Comparison of ENCODE assay signal across 9 mouse cellular contexts in genomic region chr7:112428158-112428535, GRCm38 (mm10). TPM values are rescaled to one million over a fixed set of nuclear protein-coding genes. Genes with fewer than 3 reads are reported as not detected.
DNase-seq lines count a peak whose midpoint lies in the region; ATAC-seq and TF ChIP-seq lines count a peak whose summit lies in the region.
"Had no signal": no experiment of that assay in that cellular context is flagged by ENCODE, and none has a peak within 500 bp of the region (broad histone marks: within the 10 kb centered on the region; RNA-seq: fewer than 3 reads in every experiment).

No protein-coding gene starts in this region.

- ATAC-seq in cerebellum, adult (ENCODE audit: insufficient number of reproducible peaks, low FRiP score, low TSS enrichment), result peak; percentile 88
- peak; percentile 90 for ATAC-seq in forebrain, embryonic 15.5 days (replicated peaks)
- peak; percentile 94 for ATAC-seq in heart, postnatal 0 days (ENCODE audit: insufficient read depth, low read depth)
- peak; percentile 44; the same call in 1 of the 2 replicates for ATAC-seq in liver, embryonic 15.5 days (ENCODE audit: insufficient read depth)
- ATAC-seq in neutrophil, adult 5-6 weeks (ENCODE audit: extremely low read depth, insufficient number of reproducible peaks, low FRiP score, poor library complexity, severe bottlenecking), result 0 out of 2 replicates have a peak, but pooled peaks have one; percentile 9

- no peaks in the 10 kb centered on the region for H3K27me3 ChIP-seq in C2C12 (ENCODE audit: control insufficient read depth, insufficient read depth, insufficient read length)
- no peaks in the 10 kb centered on the region for H3K27me3 ChIP-seq in forebrain, embryonic 15.5 days
- H3K27me3 ChIP-seq in heart, postnatal 0 days (ENCODE audit: control insufficient read depth, insufficient read depth, low read length), result no peaks in the 10 kb centered on the region
- peaks cover 24% of the 10 kb centered on the region for H3K27me3 ChIP-seq in liver, embryonic 15.5 days

- peak overlapping the region; percentile 59 for H3K4me3 ChIP-seq in C2C12 (ENCODE audit: insufficient read depth, poor library complexity, severe bottlenecking)
- peak overlapping the region; percentile 55 for H3K4me3 ChIP-seq in forebrain, embryonic 15.5 days
- H3K4me3 ChIP-seq in heart, postnatal 0 days (ENCODE audit: low read depth, low read length), result peak overlapping the region; percentile 72
- peak overlapping the region; percentile 57 for H3K4me3 ChIP-seq in liver, embryonic 15.5 days (replicated peaks)

- no peak for TF ChIP-seq CTCF in C2C12 (IDR thresholded peaks at IDR 0.05; ENCODE audit: control insufficient read depth, insufficient read depth, insufficient read length)
- TF ChIP-seq CTCF in heart, postnatal 0 days (IDR thresholded peaks at IDR 0.05; ENCODE audit: low read depth), result no peak

- H3K4me1 ChIP-seq in forebrain, embryonic 15.5 days, result peaks cover 11% of the 10 kb centered on the region
- peaks cover 13% of the 10 kb centered on the region for H3K4me1 ChIP-seq in heart, postnatal 0 days (ENCODE audit: control insufficient read depth, insufficient read depth)
- no peaks in the 10 kb centered on the region for H3K4me1 ChIP-seq in liver, embryonic 15.5 days (replicated peaks)

- H3K27ac ChIP-seq in forebrain, embryonic 15.5 days (replicated peaks), result peak overlapping the region; percentile 62
- H3K27ac ChIP-seq in heart, postnatal 0 days (ENCODE audit: low read depth), result peak overlapping the region; percentile 98
- peak overlapping the region; percentile 61; the same call in 1 of the 2 replicates for H3K27ac ChIP-seq in liver, embryonic 15.5 days (replicated peaks)

- no peaks in the 10 kb centered on the region for H3K9me3 ChIP-seq in forebrain, embryonic 15.5 days
- H3K9me3 ChIP-seq in heart, postnatal 0 days (replicated peaks; ENCODE audit: control insufficient read depth, low read length), result no peaks in the 10 kb centered on the region
- no peaks in the 10 kb centered on the region for H3K9me3 ChIP-seq in liver, embryonic 15.5 days (replicated peaks)

- H3K79me3 ChIP-seq in C2C12 (ENCODE audit: low read depth), result peaks cover 14% of the 10 kb centered on the region

- H3K79me2 ChIP-seq in C2C12 (ENCODE audit: control insufficient read depth, insufficient read depth), result peaks cover 22% of the 10 kb centered on the region

- H3K4me2 ChIP-seq in forebrain, embryonic 15.5 days (replicated peaks), result peak overlapping the region; percentile 85
- H3K4me2 ChIP-seq in heart, postnatal 0 days (ENCODE audit: low read depth, low read length), result peak overlapping the region; percentile 71
- H3K4me2 ChIP-seq in liver, embryonic 15.5 days, result peak overlapping the region; percentile 58

- TF ChIP-seq EP300 in heart, postnatal 0 days (IDR thresholded peaks at IDR 0.05; ENCODE audit: low read depth), result no peak

- H3K9ac ChIP-seq in forebrain, embryonic 15.5 days (replicated peaks), result peak overlapping the region; percentile 73
- H3K9ac ChIP-seq in heart, postnatal 0 days (replicated peaks; ENCODE audit: low read depth, low read length), result peak overlapping the region; percentile 89
- H3K9ac ChIP-seq in liver, embryonic 15.5 days, result peak overlapping the region; percentile 46

- WGBS in forebrain, embryonic 15.5 days, result under 1% methylated on average over 22 of the region's 22 CpGs
- under 1% methylated on average over 21 of the region's 22 CpGs for WGBS in heart, postnatal 0 days
- WGBS in liver, embryonic 15.5 days (ENCODE audit: insufficient replicate concordance), result 4% methylated on average over 22 of the region's 22 CpGs

- peak; percentile 92 for DNase-seq in heart, postnatal 0 days (ENCODE audit: low spot score)
- DNase-seq in kidney, postnatal 36 days, result peak; percentile 94 to 95
- peak; percentile 93 for DNase-seq in urinary bladder, postnatal 14 days (ENCODE audit: low spot score)

- peak overlapping the region; percentile 98 for H3ac ChIP-seq in C2C12 (ENCODE audit: control insufficient read depth, insufficient read length, low read depth)

- no peaks in the 10 kb centered on the region for H3K36me3 ChIP-seq in C2C12 (ENCODE audit: control insufficient read depth, insufficient read depth)
- H3K36me3 ChIP-seq in forebrain, embryonic 15.5 days, result no peaks in the 10 kb centered on the region
- H3K36me3 ChIP-seq in heart, postnatal 0 days (replicated peaks; ENCODE audit: control insufficient read depth, insufficient read depth, low read length), result no peaks in the 10 kb centered on the region
- no peaks in the 10 kb centered on the region for H3K36me3 ChIP-seq in liver, embryonic 15.5 days (replicated peaks)
- H3K36me3 ChIP-seq: G1E had no signal

TF ChIP-seq in C2C12, 6 proteins besides CTCF, POLR2A, EP300 and RAD21:
- TF ChIP-seq FOSL1 (IDR thresholded peaks at IDR 0.05; ENCODE audit: insufficient read depth, low read length, poor library complexity, severe bottlenecking) (no peak), MYOD1 (IDR thresholded peaks at IDR 0.05; ENCODE audit: control insufficient read depth, insufficient read length, low read depth) (no peak), MYOG (IDR thresholded peaks at IDR 0.05; ENCODE audit: control insufficient read depth, extremely low read depth, insufficient read length) (no peak), USF1 (IDR thresholded peaks at IDR 0.05; ENCODE audit: low read depth) (no peak), CEBPB (IDR thresholded peaks at IDR 0.05; ENCODE audit: low read depth) (no peak), MAX (IDR thresholded peaks at IDR 0.05) (no peak)

RNA-seq across cellular contexts. Expression of gene Parva, which starts 0.8 kb away (rescaled TPM):
- polyA plus RNA-seq in C2C12 (2012; fragmentation: generic; extraction: Trizol), result 126 TPM
- polyA plus RNA-seq in forebrain, embryonic 15.5 days (2015; fragmentation: Nextera tagmentation; extraction: Ambion mirVana), result 21.0 and 22.2 TPM in 2 replicates
- total RNA-seq in heart, postnatal 0 days (2014; rRNA removed; ENCODE audit: low replicate concordance), result 46.7 and 53.0 TPM in 2 replicates
- 39.7 and 41.6 TPM in 2 replicates for polyA plus RNA-seq in heart, postnatal 0 days (2015; fragmentation: Nextera tagmentation; extraction: Ambion mirVana)
- 7.4 and 7.8 TPM in 2 replicates for polyA plus RNA-seq in liver, embryonic 15.5 days (2015; fragmentation: Nextera tagmentation; extraction: Ambion mirVana)
- 0.12 TPM in 1 of 2 replicates, not detected in the other for total RNA-seq in neutrophil, adult 5-6 weeks (2017)
- polyA plus RNA-seq: G1E had no signal

Comparison
In these comparisons a context has a peak if more than half of its experiments do, and no peak if none do; other contexts are left out.
1. Peak in every context shown above with its lines: DNase-seq, ATAC-seq, H3K4me3 ChIP-seq and H3K27ac ChIP-seq.
2. ATAC-seq: peak in every context shown above with its lines; median percentile 94 in heart, postnatal 0 days; 90 in forebrain, embryonic 15.5 days; 88 in cerebellum, adult; 44 in liver, embryonic 15.5 days; 9 in neutrophil, adult 5-6 weeks.